ENCODE assay signal across 8 mouse cellular contexts in the genomic region with DNA sequence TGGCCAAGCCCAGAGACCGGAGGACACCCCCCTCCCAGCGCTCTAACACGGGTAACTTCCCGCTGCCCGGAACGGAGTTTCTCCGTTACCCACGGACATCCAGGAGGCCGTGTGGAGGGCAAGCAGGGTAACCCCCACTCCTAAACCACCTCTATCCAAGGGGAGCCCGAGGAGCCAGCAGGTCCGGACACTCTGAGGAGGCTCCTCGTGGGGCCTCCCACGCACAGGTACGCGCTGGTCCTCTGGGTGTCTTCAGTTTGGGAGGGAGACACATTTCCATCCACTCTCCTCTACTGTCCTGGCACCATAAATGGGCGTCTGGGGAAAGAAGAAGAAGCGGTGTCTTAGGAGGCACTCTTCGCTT.
A peak's percentile ranks its signal among the peaks of the same experiment; 100 is the strongest.
DNase-seq lines count a peak whose midpoint lies in the region; ATAC-seq lines count a peak whose summit lies in the region.

No protein-coding gene starts in this region.

- H3K27ac ChIP-seq in heart, embryonic 16.5 days (ENCODE audit: low read length) = no peak overlapping the region
- no peak overlapping the region for H3K27ac ChIP-seq in embryonic facial prominence, embryonic 12.5 days
- H3K27ac ChIP-seq in intestine, embryonic 15.5 days = no peak overlapping the region

- H3K9me3 ChIP-seq in heart, embryonic 16.5 days (replicated peaks; ENCODE audit: control insufficient read depth, low read length) = no peaks in the 10 kb centered on the region
- H3K9me3 ChIP-seq in embryonic facial prominence, embryonic 12.5 days = no peaks in the 10 kb centered on the region
- no peaks in the 10 kb centered on the region for H3K9me3 ChIP-seq in intestine, embryonic 15.5 days

- no peak for ATAC-seq in heart, embryonic 16.5 days (replicated peaks; ENCODE audit: extremely low read depth, insufficient read depth, low FRiP score)
- ATAC-seq in embryonic facial prominence, embryonic 12.5 days (ENCODE audit: insufficient number of reproducible peaks, insufficient read depth, low FRiP score, low TSS enrichment) = 0 out of 2 replicates have a peak, but pooled peaks have one; percentile 35
- peak; percentile 31 for ATAC-seq in intestine, embryonic 15.5 days

- peaks cover 29% of the 10 kb centered on the region for H3K27me3 ChIP-seq in heart, embryonic 16.5 days (ENCODE audit: control insufficient read depth, insufficient read depth, low read length)
- H3K27me3 ChIP-seq in embryonic facial prominence, embryonic 12.5 days = peaks cover 61% of the 10 kb centered on the region
- peaks cover 36% of the 10 kb centered on the region for H3K27me3 ChIP-seq in intestine, embryonic 15.5 days (replicated peaks)

- H3K4me1 ChIP-seq in heart, embryonic 16.5 days (ENCODE audit: control insufficient read depth, insufficient read depth, low read length) = peaks cover 13% of the 10 kb centered on the region
- H3K4me1 ChIP-seq in embryonic facial prominence, embryonic 12.5 days = peaks cover 17% of the 10 kb centered on the region
- peaks cover 9% of the 10 kb centered on the region for H3K4me1 ChIP-seq in intestine, embryonic 15.5 days (replicated peaks)

- DNase-seq in heart, adult 9 months (ENCODE audit: low spot score in 2 of 2) = no peak
- DNase-seq in neural tube, embryonic 10.5 days (ENCODE audit: extremely low spot score, low spot score) = peak; percentile 25
- no peak for DNase-seq in right cerebral cortex, postnatal 25 days
- no peak for DNase-seq in thymus, adult 18-20 months
- DNase-seq in kidney, adult 11 months = no peak

- WGBS in heart, embryonic 16.5 days = 9% methylated on average over 18 of the region's 18 CpGs
- 6% methylated on average over 18 of the region's 18 CpGs for WGBS in embryonic facial prominence, embryonic 12.5 days
- WGBS in intestine, embryonic 15.5 days = 7% methylated on average over 18 of the region's 18 CpGs

- H3K4me3 ChIP-seq in heart, embryonic 16.5 days (ENCODE audit: low read length) = peak overlapping the region; percentile 59
- H3K4me3 ChIP-seq in embryonic facial prominence, embryonic 12.5 days = peak overlapping the region; percentile 44
- peak overlapping the region; percentile 45 for H3K4me3 ChIP-seq in intestine, embryonic 15.5 days (replicated peaks)

- H3K4me2 ChIP-seq in heart, embryonic 16.5 days (ENCODE audit: low read depth, low read length) = peak overlapping the region; percentile 90
- peak overlapping the region; percentile 85 for H3K4me2 ChIP-seq in embryonic facial prominence, embryonic 12.5 days (replicated peaks)
- peak overlapping the region; percentile 82 for H3K4me2 ChIP-seq in intestine, embryonic 15.5 days (replicated peaks)

- no peaks in the 10 kb centered on the region for H3K36me3 ChIP-seq in heart, embryonic 16.5 days (ENCODE audit: control insufficient read depth, insufficient read depth)
- no peaks in the 10 kb centered on the region for H3K36me3 ChIP-seq in embryonic facial prominence, embryonic 12.5 days
- no peaks in the 10 kb centered on the region for H3K36me3 ChIP-seq in intestine, embryonic 15.5 days

- H3K9ac ChIP-seq in heart, embryonic 16.5 days (ENCODE audit: low read length) = no peak overlapping the region
- peak overlapping the region; percentile 24; the same call in 1 of the 2 replicates for H3K9ac ChIP-seq in embryonic facial prominence, embryonic 12.5 days
- no peak overlapping the region for H3K9ac ChIP-seq in intestine, embryonic 15.5 days
